Mouse (Mus musculus): ENCODE results near the gene Sim2. TPM values are rescaled to one million over a fixed set of nuclear protein-coding genes. Genes with fewer than 3 reads are reported as not detected.

The Sim2 gene
- polyA plus RNA-seq (2016; fragmentation: Nextera tagmentation; extraction: Ambion mirVana) = 0.83 and 2.0 TPM in 2 replicates

- Histone ChIP-seq H3K4me2 (replicated peaks) (peak within 1 kb of the TSS; percentile 53), H3K9ac (replicated peaks) (peak within 1 kb of the TSS; percentile 43), H3K9me3 (no peaks in the 10 kb centered on the region), H3K4me1 (peaks cover 24% of the 10 kb centered on the region), H3K4me3 (peak within 1 kb of the TSS; percentile 37), H3K36me3 (no peaks in the 10 kb centered on the region), H3K27ac (replicated peaks) (no peak within 1 kb of the TSS; the same call in 1 of the 2 replicates), H3K27me3 (peaks cover 99% of the 10 kb centered on the region)
- under 1% methylated on average over 86 of the region's 96 CpGs for WGBS
- ATAC-seq (ENCODE audit: low FRiP score, low read depth) = no peak
Measured at GRCm38 (mm10) chr16:94084711-94085602, at the start of gene Sim2. Sim2 (plus strand) TSS chr16:94084931.

GRCm38 (mm10) chr16:94037280-94037679 lies 47.5 kb upstream of the Sim2 start:
- H3K9me3 ChIP-seq = no peaks in the 10 kb centered on the region
- H3K4me2 ChIP-seq (replicated peaks) = no peak overlapping the region
- H3K27ac ChIP-seq (replicated peaks) = no peak overlapping the region
- H3K4me3 ChIP-seq = no peak overlapping the region
- ATAC-seq (ENCODE audit: low FRiP score, low read depth) = no peak
- peaks cover 34% of the 10 kb centered on the region for H3K27me3 ChIP-seq
- no peak overlapping the region for H3K9ac ChIP-seq (replicated peaks)
- 93% methylated on average over 7 of the region's 7 CpGs for WGBS
- H3K36me3 ChIP-seq = no peaks in the 10 kb centered on the region
- H3K4me1 ChIP-seq = peaks cover 17% of the 10 kb centered on the region

- Histone ChIP-seq H3K4me1 (peaks cover 17% of the 10 kb centered on the region), H3K9ac (replicated peaks) (no peak overlapping the region), H3K4me3 (no peak overlapping the region), H3K36me3 (no peaks in the 10 kb centered on the region), H3K27ac (replicated peaks) (no peak overlapping the region), H3K27me3 (peaks cover 44% of the 10 kb centered on the region), H3K4me2 (replicated peaks) (no peak overlapping the region), H3K9me3 (no peaks in the 10 kb centered on the region)
- WGBS = 68% methylated on average over 12 of the region's 12 CpGs
- peak; percentile 45; the same call in 1 of the 2 replicates for ATAC-seq (ENCODE audit: low FRiP score, low read depth)
Measured at GRCm38 (mm10) chr16:94038272-94038985, 46.3 kb upstream of the Sim2 start.

- Histone ChIP-seq H3K4me3 (no peak overlapping the region), H3K27me3 (peaks cover 50% of the 10 kb centered on the region), H3K4me2 (replicated peaks) (no peak overlapping the region), H3K9ac (replicated peaks) (no peak overlapping the region), H3K36me3 (no peaks in the 10 kb centered on the region), H3K27ac (replicated peaks) (no peak overlapping the region), H3K4me1 (peaks cover 17% of the 10 kb centered on the region), H3K9me3 (no peaks in the 10 kb centered on the region)
- 88% methylated on average over 9 of the region's 9 CpGs for WGBS
- no peak for ATAC-seq (ENCODE audit: low FRiP score, low read depth)
Measured at GRCm38 (mm10) chr16:94038986-94039341, 45.8 kb upstream of the Sim2 start.

- peaks cover 60% of the 10 kb centered on the region for H3K27me3 ChIP-seq
- H3K9me3 ChIP-seq = no peaks in the 10 kb centered on the region
- H3K27ac ChIP-seq (replicated peaks) = no peak overlapping the region
- peak overlapping the region; percentile 3; the same call in 1 of the 2 replicates for H3K4me3 ChIP-seq
- no peaks in the 10 kb centered on the region for H3K36me3 ChIP-seq
- ATAC-seq (ENCODE audit: low FRiP score, low read depth) = 0 out of 2 replicates have a peak, but pooled peaks have one; percentile 11
- 11% methylated on average over 16 of the region's 16 CpGs for WGBS
- no peak overlapping the region for H3K9ac ChIP-seq (replicated peaks)
- peak overlapping the region; percentile 41 for H3K4me2 ChIP-seq (replicated peaks)
- H3K4me1 ChIP-seq = peaks cover 17% of the 10 kb centered on the region
Measured at GRCm38 (mm10) chr16:94040485-94040884, 44.2 kb upstream of the Sim2 start.

- H3K4me2 ChIP-seq (replicated peaks) = peak overlapping the region; percentile 41
- H3K27ac ChIP-seq (replicated peaks) = no peak overlapping the region
- H3K4me3 ChIP-seq = peak overlapping the region; percentile 3; the same call in 1 of the 2 replicates
- no peak overlapping the region for H3K9ac ChIP-seq (replicated peaks)
- H3K4me1 ChIP-seq = peaks cover 17% of the 10 kb centered on the region
- 28% methylated on average over 18 of the region's 18 CpGs for WGBS
- no peaks in the 10 kb centered on the region for H3K9me3 ChIP-seq
- peaks cover 60% of the 10 kb centered on the region for H3K27me3 ChIP-seq
- peak; percentile 70 for ATAC-seq (ENCODE audit: low FRiP score, low read depth)
- H3K36me3 ChIP-seq = no peaks in the 10 kb centered on the region
Measured at GRCm38 (mm10) chr16:94041065-94041712, 43.5 kb upstream of the Sim2 start.

- Histone ChIP-seq H3K4me3 (no peak overlapping the region), H3K4me1 (peaks cover 17% of the 10 kb centered on the region), H3K36me3 (no peaks in the 10 kb centered on the region), H3K4me2 (replicated peaks) (no peak overlapping the region), H3K27ac (replicated peaks) (no peak overlapping the region), H3K9me3 (no peaks in the 10 kb centered on the region), H3K27me3 (peaks cover 55% of the 10 kb centered on the region), H3K9ac (replicated peaks) (no peak overlapping the region)
- 100% methylated on average over 1 of the region's 1 CpGs for WGBS
- ATAC-seq (ENCODE audit: low FRiP score, low read depth) = no peak
Measured at GRCm38 (mm10) chr16:94043797-94044196, 40.9 kb upstream of the Sim2 start.

- peaks cover 43% of the 10 kb centered on the region for H3K27me3 ChIP-seq
- H3K9ac ChIP-seq (replicated peaks) = no peak overlapping the region
- H3K4me3 ChIP-seq = no peak overlapping the region
- H3K36me3 ChIP-seq = no peaks in the 10 kb centered on the region
- WGBS = 63% methylated on average over 7 of the region's 7 CpGs
- ATAC-seq (ENCODE audit: low FRiP score, low read depth) = no peak
- H3K4me2 ChIP-seq (replicated peaks) = no peak overlapping the region
- no peaks in the 10 kb centered on the region for H3K9me3 ChIP-seq
- H3K27ac ChIP-seq (replicated peaks) = no peak overlapping the region
- peaks cover 17% of the 10 kb centered on the region for H3K4me1 ChIP-seq
Measured at GRCm38 (mm10) chr16:94044996-94045395, 39.7 kb upstream of the Sim2 start.

GRCm38 (mm10) chr16:94050368-94050767 lies 34.4 kb upstream of the Sim2 start:
- Histone ChIP-seq H3K9me3 (no peaks in the 10 kb centered on the region), H3K4me1 (peaks cover 3% of the 10 kb centered on the region; the same call in 1 of the 2 replicates), H3K36me3 (no peaks in the 10 kb centered on the region), H3K27ac (replicated peaks) (no peak overlapping the region), H3K4me3 (no peak overlapping the region), H3K27me3 (0 out of 2 replicates have a peak, but pooled peaks cover 16% of the 10 kb centered on the region), H3K4me2 (replicated peaks) (no peak overlapping the region), H3K9ac (replicated peaks) (no peak overlapping the region)
- no peak for ATAC-seq (ENCODE audit: low FRiP score, low read depth)
- 92% methylated on average over 3 of the region's 3 CpGs for WGBS

- H3K9ac ChIP-seq (replicated peaks) = no peak overlapping the region
- H3K27me3 ChIP-seq = 0 out of 2 replicates have a peak, but pooled peaks cover 16% of the 10 kb centered on the region
- WGBS = 85% methylated on average over 12 of the region's 12 CpGs
- H3K36me3 ChIP-seq = no peaks in the 10 kb centered on the region
- H3K4me1 ChIP-seq = peaks cover 7% of the 10 kb centered on the region; the same call in 1 of the 2 replicates
- H3K4me3 ChIP-seq = no peak overlapping the region
- no peaks in the 10 kb centered on the region for H3K9me3 ChIP-seq
- no peak overlapping the region for H3K4me2 ChIP-seq (replicated peaks)
- ATAC-seq (ENCODE audit: low FRiP score, low read depth) = no peak
- H3K27ac ChIP-seq (replicated peaks) = no peak overlapping the region
Measured at GRCm38 (mm10) chr16:94055176-94055575, 29.6 kb upstream of the Sim2 start.

GRCm38 (mm10) chr16:94055576-94055975 lies 29.2 kb upstream of the Sim2 start:
- no peak for ATAC-seq (ENCODE audit: low FRiP score, low read depth)
- WGBS = 45% methylated on average over 8 of the region's 8 CpGs
- no peak overlapping the region for H3K4me2 ChIP-seq (replicated peaks)

More at GRCm38 (mm10) chr16:94055576-94055975, 29.2 kb upstream of the Sim2 start:
- Histone ChIP-seq H3K36me3 (no peaks in the 10 kb centered on the region), H3K9me3 (no peaks in the 10 kb centered on the region), H3K27me3 (0 out of 2 replicates have a peak, but pooled peaks cover 16% of the 10 kb centered on the region), H3K27ac (replicated peaks) (no peak overlapping the region), H3K4me1 (peaks cover 7% of the 10 kb centered on the region; the same call in 1 of the 2 replicates), H3K9ac (replicated peaks) (no peak overlapping the region), H3K4me3 (no peak overlapping the region)

Measured in midbrain, embryonic 12.5 days (tissue).